Mouse (Mus musculus): ENCODE results near the gene Slc5a3. TPM values are rescaled to one million over a fixed set of nuclear protein-coding genes. Genes with fewer than 3 reads are reported as not detected.

Slc5a3 gene
- 0.85 and 1.1 TPM in 2 replicates for polyA plus RNA-seq (2015; fragmentation: Nextera tagmentation; extraction: Ambion mirVana)

- Histone ChIP-seq H3K4me2 (peak within 1 kb of the TSS; percentile 98), H3K9me3 (replicated peaks) (no peaks in the 10 kb centered on the region), H3K27ac (replicated peaks) (peak within 1 kb of the TSS; percentile 49; the same call in 1 of the 2 replicates), H3K4me1 (replicated peaks) (peaks cover 19% of the 10 kb centered on the region), H3K9ac (peak within 1 kb of the TSS; percentile 67), H3K36me3 (replicated peaks) (0 out of 2 replicates have a peak, but pooled peaks cover 4% of the 10 kb centered on the region), H3K4me3 (replicated peaks) (peak within 1 kb of the TSS; percentile 79), H3K27me3 (peaks cover 10% of the 10 kb centered on the region; the same call in 1 of the 2 replicates)
- under 1% methylated on average over 98 of the region's 99 CpGs for WGBS (ENCODE audit: insufficient replicate concordance)
- peak; percentile 87 for ATAC-seq (ENCODE audit: insufficient read depth)
Measured at GRCm38 (mm10) chr16:92057852-92058643, at the start of gene Slc5a3, which contains the start of the genes Mrps6 and Gm49711. TSS of gene Slc5a3 (plus strand) at chr16:92058322. TSS of gene Mrps6 (plus strand) at chr16:92058270. TSS of gene Gm49711 (plus strand) at chr16:92058316.

GRCm38 (mm10) chr16:92009586-92009985 lies 48.5 kb upstream of the Slc5a3 start:
- no peak overlapping the region for H3K4me2 ChIP-seq
- H3K27me3 ChIP-seq, result no peaks in the 10 kb centered on the region
- 70% methylated on average over 2 of the region's 2 CpGs for WGBS (ENCODE audit: insufficient replicate concordance)
- H3K36me3 ChIP-seq (replicated peaks), result no peaks in the 10 kb centered on the region
- no peak overlapping the region for H3K4me3 ChIP-seq (replicated peaks)
- H3K27ac ChIP-seq (replicated peaks), result no peak overlapping the region
- H3K4me1 ChIP-seq (replicated peaks), result no peaks in the 10 kb centered on the region
- H3K9me3 ChIP-seq (replicated peaks), result no peaks in the 10 kb centered on the region
- no peak for ATAC-seq (ENCODE audit: insufficient read depth)
- H3K9ac ChIP-seq, result no peak overlapping the region

- ATAC-seq (ENCODE audit: insufficient read depth), result no peak
- 51% methylated on average over 8 of the region's 8 CpGs for WGBS (ENCODE audit: insufficient replicate concordance)
- H3K4me3 ChIP-seq (replicated peaks), result no peak overlapping the region
Measured at GRCm38 (mm10) chr16:92016792-92017191, 41.3 kb upstream of the Slc5a3 start.

DNA sequence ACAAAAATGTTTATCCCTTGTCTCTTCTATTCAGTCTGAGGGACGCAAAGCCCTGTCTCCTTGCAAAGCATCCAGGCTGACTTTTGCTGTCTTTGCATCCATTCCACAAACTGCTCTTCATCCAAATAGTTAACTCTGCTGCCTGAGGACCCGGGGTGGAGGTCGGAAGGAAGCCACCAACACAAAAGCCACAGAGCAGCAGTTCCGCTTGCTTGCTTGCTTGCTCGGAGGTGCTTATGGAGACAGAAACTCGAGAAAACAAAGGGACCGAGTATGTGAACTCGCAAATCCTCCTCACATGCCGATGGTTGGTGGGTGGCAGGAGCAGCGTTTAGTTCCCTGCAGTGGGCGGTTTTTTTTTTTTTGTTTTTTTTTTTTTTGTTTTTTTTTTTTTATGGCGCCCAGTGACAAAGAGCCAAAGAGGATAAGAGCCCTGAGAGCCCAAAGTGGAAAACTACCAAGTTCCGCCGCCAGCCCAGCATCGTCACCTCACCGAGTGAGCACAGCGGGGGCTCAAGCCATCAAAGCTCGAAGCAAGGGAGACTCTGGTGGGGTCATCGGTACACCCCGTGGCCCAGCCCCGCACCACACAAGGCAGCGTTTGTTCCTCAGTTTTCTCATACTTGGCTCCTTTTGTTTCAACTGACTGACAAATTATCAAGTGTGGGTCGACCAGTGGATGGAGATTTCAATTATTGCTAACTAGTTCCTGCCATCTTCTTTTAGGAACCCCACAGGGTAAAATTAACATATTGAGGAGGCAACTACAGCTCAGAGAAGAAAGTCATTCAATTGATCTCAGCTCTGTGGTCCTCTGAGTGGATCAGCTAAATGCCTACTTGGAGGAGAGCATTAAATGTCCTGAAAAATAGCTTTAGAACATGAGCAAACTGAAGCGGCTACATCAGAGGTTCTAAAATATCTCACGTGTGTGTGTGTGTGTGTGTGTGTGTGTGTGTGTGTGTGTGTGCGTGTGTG lies 38.7 kb upstream of the Slc5a3 start:
- Histone ChIP-seq H3K36me3 (replicated peaks) (no peaks in the 10 kb centered on the region), H3K4me2 (peak overlapping the region; percentile 53), H3K27me3 (peaks cover 5% of the 10 kb centered on the region; the same call in 1 of the 2 replicates), H3K9ac (no peak overlapping the region), H3K4me1 (replicated peaks) (no peaks in the 10 kb centered on the region), H3K9me3 (replicated peaks) (no peaks in the 10 kb centered on the region), H3K27ac (replicated peaks) (no peak overlapping the region), H3K4me3 (replicated peaks) (peak overlapping the region; percentile 26)
- 6% methylated on average over 26 of the region's 26 CpGs for WGBS (ENCODE audit: insufficient replicate concordance)
- no peak for ATAC-seq (ENCODE audit: insufficient read depth)

More at GRCm38 (mm10) chr16:92016792-92017191, 41.3 kb upstream of the Slc5a3 start:
- Histone ChIP-seq H3K36me3 (replicated peaks) (no peaks in the 10 kb centered on the region), H3K27me3 (peaks cover 5% of the 10 kb centered on the region; the same call in 1 of the 2 replicates), H3K4me2 (no peak overlapping the region), H3K9me3 (replicated peaks) (no peaks in the 10 kb centered on the region), H3K9ac (no peak overlapping the region), H3K4me1 (replicated peaks) (no peaks in the 10 kb centered on the region), H3K27ac (replicated peaks) (no peak overlapping the region)

GRCm38 (mm10) chr16:92021656-92022400 lies 36.3 kb upstream of the Slc5a3 start:
- Histone ChIP-seq H3K4me1 (replicated peaks) (no peaks in the 10 kb centered on the region), H3K27ac (replicated peaks) (no peak overlapping the region), H3K36me3 (replicated peaks) (no peaks in the 10 kb centered on the region), H3K27me3 (peaks cover 5% of the 10 kb centered on the region; the same call in 1 of the 2 replicates), H3K4me2 (no peak overlapping the region), H3K9me3 (replicated peaks) (no peaks in the 10 kb centered on the region), H3K4me3 (replicated peaks) (no peak overlapping the region), H3K9ac (no peak overlapping the region)
- ATAC-seq (ENCODE audit: insufficient read depth), result no peak
- WGBS (ENCODE audit: insufficient replicate concordance), result 44% methylated on average over 12 of the region's 12 CpGs

DNA sequence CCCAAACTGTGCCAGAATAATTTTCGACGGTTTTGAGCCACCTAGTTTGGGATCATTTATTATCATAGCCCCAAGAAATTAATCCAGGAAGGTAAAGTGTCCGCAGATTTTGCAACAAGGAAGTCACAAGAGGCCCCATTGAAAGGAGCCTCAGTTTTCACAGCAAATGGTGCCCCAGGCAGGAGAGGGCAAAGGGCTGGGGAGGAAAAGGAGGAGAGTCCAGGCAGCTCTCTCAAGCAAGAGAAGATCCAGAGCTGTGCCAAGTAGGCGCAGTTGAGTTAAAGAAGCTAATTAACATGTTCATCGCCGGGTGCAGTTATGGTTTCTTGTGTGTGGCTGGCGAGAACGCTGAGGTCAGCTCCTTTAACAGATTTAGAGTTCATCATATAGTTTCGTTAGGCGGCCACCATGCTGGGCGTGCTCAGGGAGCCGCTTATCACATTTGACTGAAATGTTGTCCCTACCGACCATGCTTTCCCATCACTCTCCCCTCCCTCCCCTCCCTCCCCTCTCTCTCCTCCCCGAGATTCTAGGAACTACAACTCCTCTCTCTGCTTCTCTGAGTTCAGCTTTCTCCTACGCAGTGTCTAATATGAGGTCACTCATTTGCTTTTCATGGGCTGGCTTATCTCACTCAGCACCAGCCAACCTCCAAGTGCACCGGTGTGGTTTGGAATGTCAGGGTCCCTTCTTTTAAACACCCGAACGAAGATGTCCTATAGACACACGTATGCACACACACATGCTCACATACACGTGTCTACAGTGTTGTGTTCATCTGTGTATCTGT lies 35.4 kb upstream of the Slc5a3 start:
- Histone ChIP-seq H3K27me3 (peaks cover 5% of the 10 kb centered on the region; the same call in 1 of the 2 replicates), H3K27ac (replicated peaks) (no peak overlapping the region), H3K36me3 (replicated peaks) (no peaks in the 10 kb centered on the region), H3K4me2 (no peak overlapping the region), H3K4me3 (replicated peaks) (no peak overlapping the region), H3K9me3 (replicated peaks) (no peaks in the 10 kb centered on the region), H3K9ac (no peak overlapping the region), H3K4me1 (replicated peaks) (no peaks in the 10 kb centered on the region)
- no peak for ATAC-seq (ENCODE audit: insufficient read depth)
- 36% methylated on average over 20 of the region's 20 CpGs for WGBS (ENCODE audit: insufficient replicate concordance)

DNA sequence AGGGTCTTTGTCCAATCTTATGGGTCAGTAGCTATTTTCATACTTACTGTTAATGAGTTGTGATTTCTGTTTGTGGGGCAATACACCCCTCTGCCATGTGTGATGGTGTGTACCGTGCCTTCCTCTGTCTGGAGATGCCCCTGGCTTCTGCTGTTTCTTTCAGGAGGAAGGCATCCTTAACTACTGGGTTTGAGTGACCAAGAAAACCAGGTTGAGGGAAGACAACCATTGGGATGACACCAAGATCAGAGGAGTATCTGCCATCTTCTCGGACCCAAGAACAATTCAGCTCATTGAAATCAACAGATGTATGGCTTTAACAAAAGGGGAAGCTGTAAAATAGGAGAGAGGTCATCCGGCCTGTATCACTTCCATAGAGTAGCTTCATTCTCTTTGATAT lies 24.8 kb upstream of the Slc5a3 start:
- Histone ChIP-seq H3K27me3 (no peaks in the 10 kb centered on the region), H3K4me2 (no peak overlapping the region), H3K4me1 (replicated peaks) (no peaks in the 10 kb centered on the region), H3K36me3 (replicated peaks) (no peaks in the 10 kb centered on the region), H3K4me3 (replicated peaks) (no peak overlapping the region), H3K9ac (no peak overlapping the region), H3K27ac (replicated peaks) (no peak overlapping the region), H3K9me3 (replicated peaks) (no peaks in the 10 kb centered on the region)
- no peak for ATAC-seq (ENCODE audit: insufficient read depth)
- 60% methylated on average over 3 of the region's 3 CpGs for WGBS (ENCODE audit: insufficient replicate concordance)

DNA sequence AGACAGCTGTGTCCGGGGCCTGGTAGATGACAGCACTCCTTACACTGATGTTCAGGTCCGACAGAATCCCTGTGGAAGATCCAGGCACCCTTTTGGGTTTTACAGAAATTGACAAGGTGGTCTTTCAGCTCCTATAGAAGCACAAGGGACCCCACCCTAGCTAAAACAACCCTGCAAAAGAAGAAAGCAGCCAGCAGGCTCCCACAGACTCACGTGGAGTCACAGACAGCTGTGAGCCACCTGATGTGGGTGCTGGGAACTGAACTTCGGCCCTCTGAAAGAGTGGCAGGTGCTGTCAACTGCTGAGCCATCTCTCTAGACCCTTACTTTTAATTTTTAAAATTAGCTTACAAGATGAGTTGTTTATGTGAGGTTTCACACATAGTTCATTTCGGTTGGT lies 23.4 kb upstream of the Slc5a3 start:
- H3K4me1 ChIP-seq (replicated peaks), result no peaks in the 10 kb centered on the region
- ATAC-seq (ENCODE audit: insufficient read depth), result no peak
- no peaks in the 10 kb centered on the region for H3K36me3 ChIP-seq (replicated peaks)
- H3K4me3 ChIP-seq (replicated peaks), result no peak overlapping the region
- no peaks in the 10 kb centered on the region for H3K27me3 ChIP-seq
- H3K9me3 ChIP-seq (replicated peaks), result no peaks in the 10 kb centered on the region
- 52% methylated on average over 5 of the region's 5 CpGs for WGBS (ENCODE audit: insufficient replicate concordance)
- H3K9ac ChIP-seq, result no peak overlapping the region
- no peak overlapping the region for H3K27ac ChIP-seq (replicated peaks)
- no peak overlapping the region for H3K4me2 ChIP-seq

DNA sequence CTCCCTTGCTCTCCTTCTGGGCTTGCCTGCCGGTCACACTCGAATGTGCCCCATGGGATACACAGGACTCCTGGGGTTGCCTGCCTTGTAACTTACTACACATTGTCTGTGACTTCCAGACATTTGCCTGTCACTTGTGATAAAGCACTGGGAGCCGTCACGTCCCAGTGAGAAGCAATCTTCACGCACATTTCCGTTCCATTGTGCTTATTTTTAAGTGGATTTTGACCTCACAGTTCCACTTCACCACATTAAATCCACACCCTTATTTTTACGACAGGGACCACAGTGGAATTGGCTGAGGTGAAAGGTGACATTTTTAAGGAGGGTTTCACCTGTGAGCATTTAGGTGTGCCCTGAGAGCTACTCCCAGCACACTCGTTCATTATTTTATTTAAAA lies 21.4 kb upstream of the Slc5a3 start:
- H3K9me3 ChIP-seq (replicated peaks), result no peaks in the 10 kb centered on the region
- no peak overlapping the region for H3K4me2 ChIP-seq
- H3K4me3 ChIP-seq (replicated peaks), result no peak overlapping the region
- no peak for ATAC-seq (ENCODE audit: insufficient read depth)
- H3K36me3 ChIP-seq (replicated peaks), result no peaks in the 10 kb centered on the region
- 39% methylated on average over 8 of the region's 8 CpGs for WGBS (ENCODE audit: insufficient replicate concordance)
- no peak overlapping the region for H3K27ac ChIP-seq (replicated peaks)
- no peak overlapping the region for H3K9ac ChIP-seq
- H3K27me3 ChIP-seq, result no peaks in the 10 kb centered on the region
- no peaks in the 10 kb centered on the region for H3K4me1 ChIP-seq (replicated peaks)
